ENCODE assay signal across 23 mouse cellular contexts in genomic region chrX:159390347-159390962, GRCm38 (mm10). TPM values are rescaled to one million over a fixed set of nuclear protein-coding genes. Genes with fewer than 3 reads are reported as not detected.
"Had no signal": no experiment of that assay in that cellular context is flagged by ENCODE, and none has a peak within 500 bp of the region (broad histone marks: within the 10 kb centered on the region; RNA-seq: fewer than 3 reads in every experiment).

No protein-coding gene starts in this region.

- ATAC-seq: midbrain, embryonic 13.5 days; midbrain, embryonic 15.5 days had no signal

- H3K27me3 ChIP-seq: liver, embryonic 15.5 days; midbrain, embryonic 13.5 days; midbrain, embryonic 15.5 days; neural tube, embryonic 13.5 days; neural tube, embryonic 15.5 days; stomach, embryonic 15.5 days had no signal

- H3K4me2 ChIP-seq: liver, embryonic 15.5 days; lung, embryonic 14.5 days; midbrain, embryonic 11.5 days; midbrain, embryonic 13.5 days; midbrain, embryonic 15.5 days; neural tube, embryonic 13.5 days; neural tube, embryonic 15.5 days; stomach, embryonic 15.5 days had no signal

- H3K27ac ChIP-seq: liver, embryonic 15.5 days; midbrain, embryonic 13.5 days; midbrain, embryonic 15.5 days; neural tube, embryonic 13.5 days; neural tube, embryonic 15.5 days; stomach, embryonic 15.5 days; stomach, postnatal 0 days had no signal

- H3K36me3 ChIP-seq: midbrain, embryonic 15.5 days; stomach, embryonic 15.5 days had no signal

- H3K9me3 ChIP-seq: liver, embryonic 15.5 days; midbrain, embryonic 13.5 days; midbrain, embryonic 15.5 days; neural tube, embryonic 13.5 days; neural tube, embryonic 15.5 days; stomach, embryonic 15.5 days had no signal

- H3K4me1 ChIP-seq: liver, embryonic 15.5 days; midbrain, embryonic 13.5 days; midbrain, embryonic 15.5 days; neural tube, embryonic 13.5 days; neural tube, embryonic 15.5 days; stomach, embryonic 15.5 days had no signal

- DNase-seq: lung, adult 18-20 months; lung, embryonic 14.5 days; lung, postnatal 10 days; lung, postnatal 4 days; retina, postnatal 1 day; right cerebral cortex, adult 18-20 months; right cerebral cortex, postnatal 25 days; right cerebral cortex, postnatal 4 days; spleen, adult 18-20 months; thymus, adult 2 months; thymus, postnatal 25 days; thymus, postnatal 4 days had no signal

- H3K9ac ChIP-seq: liver, embryonic 15.5 days; lung, embryonic 14.5 days; midbrain, embryonic 13.5 days; midbrain, embryonic 15.5 days; neural tube, embryonic 13.5 days; neural tube, embryonic 15.5 days; stomach, embryonic 15.5 days had no signal

- H3K4me3 ChIP-seq: liver, embryonic 15.5 days; midbrain, embryonic 13.5 days; midbrain, embryonic 15.5 days; neural tube, embryonic 13.5 days; neural tube, embryonic 15.5 days; stomach, embryonic 15.5 days had no signal

RNA-seq across cellular contexts. Expression of gene Map7d2, which starts 23.9 kb away (rescaled TPM):
- total RNA-seq: megakaryocyte, adult 5-6 weeks; monocyte, adult 5-6 weeks had no signal
- polyA plus RNA-seq: liver, embryonic 15.5 days; small intestine, adult 2 months; thymus, adult 2 months had no signal
